In genomic region chr14:54228933-54229713, GRCm38 (mm10) we compare ENCODE assay signal across 8 mouse cellular contexts. TPM values are rescaled to one million over a fixed set of nuclear protein-coding genes. Genes with fewer than 3 reads are reported as not detected.
DNase-seq lines count a peak whose midpoint lies in the region; ATAC-seq and TF ChIP-seq lines count a peak whose summit lies in the region.

No protein-coding gene starts in this region.

- H3K27me3 ChIP-seq in lung, embryonic 14.5 days (ENCODE audit: insufficient read depth, low read length): no peaks in the 10 kb centered on the region
- H3K27me3 ChIP-seq in embryonic facial prominence, embryonic 14.5 days (replicated peaks; ENCODE audit: control insufficient read depth, insufficient read depth, low read length): no peaks in the 10 kb centered on the region
- no peaks in the 10 kb centered on the region for H3K27me3 ChIP-seq in limb, embryonic 12.5 days
- no peaks in the 10 kb centered on the region for H3K27me3 ChIP-seq in small intestine, adult 2 months (ENCODE audit: control insufficient read depth, insufficient read depth, low read length)

- no peak overlapping the region; the same call in 1 of the 2 replicates for H3K4me3 ChIP-seq in lung, embryonic 14.5 days (ENCODE audit: low read depth, low read length)
- H3K4me3 ChIP-seq in embryonic facial prominence, embryonic 14.5 days (ENCODE audit: low read depth, low read length): peak overlapping the region; percentile 10
- H3K4me3 ChIP-seq in limb, embryonic 12.5 days (replicated peaks): peak overlapping the region; percentile 31
- no peak overlapping the region for H3K4me3 ChIP-seq in small intestine, adult 2 months (ENCODE audit: low read depth, low read length)

- no peak for TF ChIP-seq CTCF in lung, embryonic 14.5 days (IDR thresholded peaks at IDR 0.05; ENCODE audit: low read depth)
- TF ChIP-seq CTCF in small intestine, adult 2 months (IDR thresholded peaks at IDR 0.05; ENCODE audit: extremely low read depth, insufficient read length, insufficient replicate concordance, low read depth, low read length): no peak

- H3K36me3 ChIP-seq in lung, embryonic 14.5 days (ENCODE audit: insufficient read depth): 0 out of 2 replicates have a peak, but pooled peaks cover under 1% of the 10 kb centered on the region
- no peaks in the 10 kb centered on the region for H3K36me3 ChIP-seq in embryonic facial prominence, embryonic 14.5 days (ENCODE audit: control insufficient read depth, insufficient read depth, low read length)
- H3K36me3 ChIP-seq in limb, embryonic 12.5 days: no peaks in the 10 kb centered on the region
- no peaks in the 10 kb centered on the region for H3K36me3 ChIP-seq in small intestine, adult 2 months (ENCODE audit: control insufficient read depth, insufficient read depth, low read length)

- H3K4me1 ChIP-seq in lung, embryonic 14.5 days (ENCODE audit: insufficient read depth): peaks cover 28% of the 10 kb centered on the region
- peaks cover 23% of the 10 kb centered on the region; the same call in 1 of the 2 replicates for H3K4me1 ChIP-seq in embryonic facial prominence, embryonic 14.5 days (ENCODE audit: control insufficient read depth, insufficient read depth, low read length)
- H3K4me1 ChIP-seq in limb, embryonic 12.5 days (replicated peaks): peaks cover 33% of the 10 kb centered on the region
- peaks cover 43% of the 10 kb centered on the region for H3K4me1 ChIP-seq in small intestine, adult 2 months (ENCODE audit: control insufficient read depth, insufficient read depth, insufficient read length, low read length)

- DNase-seq in lung, embryonic 14.5 days: no peak
- no peak for DNase-seq in lung, postnatal 4 days
- no peak for DNase-seq in embryonic facial prominence, embryonic 14.5 days (ENCODE audit: low spot score)
- no peak for DNase-seq in gastrocnemius, postnatal 36 days

- no peak overlapping the region for H3K27ac ChIP-seq in lung, embryonic 14.5 days (ENCODE audit: low read depth)
- H3K27ac ChIP-seq in embryonic facial prominence, embryonic 14.5 days (replicated peaks; ENCODE audit: low read depth, low read length): no peak overlapping the region
- H3K27ac ChIP-seq in limb, embryonic 12.5 days: no peak overlapping the region
- H3K27ac ChIP-seq in small intestine, adult 2 months (ENCODE audit: insufficient read depth, low read depth, low read length): peak overlapping the region; percentile 18; the same call in 1 of the 2 replicates

- no peaks in the 10 kb centered on the region for H3K9me3 ChIP-seq in lung, embryonic 14.5 days (ENCODE audit: low read depth, low read length)
- H3K9me3 ChIP-seq in embryonic facial prominence, embryonic 14.5 days (ENCODE audit: control insufficient read depth, low read length): no peaks in the 10 kb centered on the region
- H3K9me3 ChIP-seq in limb, embryonic 12.5 days: no peaks in the 10 kb centered on the region

- H3K4me2 ChIP-seq in lung, embryonic 14.5 days: peak overlapping the region; percentile 36; the same call in 1 of the 2 replicates
- H3K4me2 ChIP-seq in embryonic facial prominence, embryonic 14.5 days (ENCODE audit: low read depth, low read length): peak overlapping the region; percentile 58
- H3K4me2 ChIP-seq in limb, embryonic 12.5 days: peak overlapping the region; percentile 54

- H3K9ac ChIP-seq in lung, embryonic 14.5 days: no peak overlapping the region
- H3K9ac ChIP-seq in embryonic facial prominence, embryonic 14.5 days (ENCODE audit: low read depth, low read length): peak overlapping the region; percentile 47
- peak overlapping the region; percentile 54 for H3K9ac ChIP-seq in limb, embryonic 12.5 days (replicated peaks)

- intact Hi-C loops in gastrocnemius, postnatal 36 days (cut with DNase I): loop anchor here (2.0 to 10.0 kb wide), 3 partner anchors 167 to 262 kb away; no protein-coding TSS in a partner anchor

- WGBS in lung, embryonic 14.5 days: 20% methylated on average over 25 of the region's 25 CpGs
- 13% methylated on average over 25 of the region's 25 CpGs for WGBS in embryonic facial prominence, embryonic 14.5 days
- WGBS in limb, embryonic 12.5 days: 8% methylated on average over 25 of the region's 25 CpGs
- 81% methylated on average over 25 of the region's 25 CpGs for WGBS in small intestine, adult 2 months

- ATAC-seq in lung, embryonic 14.5 days (ENCODE audit: insufficient read depth): no peak
- no peak for ATAC-seq in embryonic facial prominence, embryonic 14.5 days (ENCODE audit: low read depth)
- no peak for ATAC-seq in limb, embryonic 12.5 days (ENCODE audit: insufficient number of reproducible peaks, insufficient read depth, low FRiP score, low TSS enrichment, low read depth)
- ATAC-seq in erythroblast, adult 5-6 weeks (replicated peaks; ENCODE audit: low FRiP score, poor library complexity, severe bottlenecking): no peak
- ATAC-seq in megakaryocyte-erythroid progenitor cell, adult 5-6 weeks (replicated peaks; ENCODE audit: low FRiP score, low TSS enrichment, poor library complexity, severe bottlenecking): no peak

- no peak for TF ChIP-seq POLR2A in small intestine, adult 2 months (IDR thresholded peaks at IDR 0.05; ENCODE audit: low read depth, low read length)

RNA-seq across cellular contexts. Expression of gene Dad1, which starts 24.8 kb away (rescaled TPM):
- polyA plus RNA-seq in lung, embryonic 14.5 days (2014; fragmentation: Nextera tagmentation; extraction: Ambion mirVana): 382 and 393 TPM in 2 replicates
- polyA plus RNA-seq in embryonic facial prominence, embryonic 14.5 days (2014; fragmentation: Nextera tagmentation; extraction: Ambion mirVana): 400 and 436 TPM in 2 replicates
- 240 and 247 TPM in 2 replicates for polyA plus RNA-seq in limb, embryonic 12.5 days (2016; fragmentation: Nextera tagmentation; extraction: Ambion mirVana)
- polyA plus RNA-seq in small intestine, adult 2 months (2012; rRNA removed): 561 and 627 TPM in 2 replicates
- 58.9 and 78.6 TPM in 2 replicates for total RNA-seq in erythroblast, adult 5-6 weeks (2015; ENCODE audit: low replicate concordance)
- total RNA-seq in erythroblast, adult 5-6 weeks (2017; ENCODE audit: low replicate concordance): 20.1 and 26.9 TPM in 2 replicates
- 184 and 235 TPM in 2 replicates for total RNA-seq in megakaryocyte-erythroid progenitor cell, adult 5-6 weeks (2014; fragmentation: Nextera tagmentation)
- 106 and 168 TPM in 2 replicates for total RNA-seq in megakaryocyte-erythroid progenitor cell, adult 5-6 weeks (2017)
- total RNA-seq in gastrocnemius, postnatal 36 days (2021): 10 to 100 TPM; 65.7 to 66.8 TPM

RNA-seq across cellular contexts. Expression of gene Abhd4, which starts 24.9 kb away (rescaled TPM):
- 42.1 and 49.1 TPM in 2 replicates for polyA plus RNA-seq in lung, embryonic 14.5 days (2014; fragmentation: Nextera tagmentation; extraction: Ambion mirVana)
- 59.0 and 63.5 TPM in 2 replicates for polyA plus RNA-seq in embryonic facial prominence, embryonic 14.5 days (2014; fragmentation: Nextera tagmentation; extraction: Ambion mirVana)
- 37.6 and 42.5 TPM in 2 replicates for polyA plus RNA-seq in limb, embryonic 12.5 days (2016; fragmentation: Nextera tagmentation; extraction: Ambion mirVana)
- 35.2 and 53.6 TPM in 2 replicates for polyA plus RNA-seq in small intestine, adult 2 months (2012; rRNA removed)
- total RNA-seq in erythroblast, adult 5-6 weeks (2015; ENCODE audit: low replicate concordance): 73.8 and 97.2 TPM in 2 replicates
- total RNA-seq in erythroblast, adult 5-6 weeks (2017; ENCODE audit: low replicate concordance): 63.7 and 104 TPM in 2 replicates
- total RNA-seq in megakaryocyte-erythroid progenitor cell, adult 5-6 weeks (2014; fragmentation: Nextera tagmentation): 25.5 and 28.5 TPM in 2 replicates
- total RNA-seq in megakaryocyte-erythroid progenitor cell, adult 5-6 weeks (2017): 16.9 and 18.6 TPM in 2 replicates
- 10 to 100 TPM; 14.7 to 20.6 TPM for total RNA-seq in gastrocnemius, postnatal 36 days (2021)

RNA-seq across cellular contexts. Expression of gene Olfr49, which starts 55.6 kb away (rescaled TPM):
- not detected in 2 replicates for polyA plus RNA-seq in lung, embryonic 14.5 days (2014; fragmentation: Nextera tagmentation; extraction: Ambion mirVana)
- 0.04 TPM in 1 of 2 replicates, not detected in the other for polyA plus RNA-seq in embryonic facial prominence, embryonic 14.5 days (2014; fragmentation: Nextera tagmentation; extraction: Ambion mirVana)
- not detected in 2 replicates for polyA plus RNA-seq in limb, embryonic 12.5 days (2016; fragmentation: Nextera tagmentation; extraction: Ambion mirVana)
- polyA plus RNA-seq in small intestine, adult 2 months (2012; rRNA removed): not detected in 2 replicates
- total RNA-seq in erythroblast, adult 5-6 weeks (2015; ENCODE audit: low replicate concordance): not detected in 2 replicates
- total RNA-seq in erythroblast, adult 5-6 weeks (2017; ENCODE audit: low replicate concordance): not detected in 2 replicates
- not detected in 2 replicates for total RNA-seq in megakaryocyte-erythroid progenitor cell, adult 5-6 weeks (2014; fragmentation: Nextera tagmentation)
- not detected in 2 replicates for total RNA-seq in megakaryocyte-erythroid progenitor cell, adult 5-6 weeks (2017)
- not detected for total RNA-seq in gastrocnemius, postnatal 36 days (2021)

Comparison
In these comparisons a context has a peak if more than half of its experiments do, and no peak if none do; other contexts are left out.
1. H3K4me3 ChIP-seq: peak in embryonic facial prominence, embryonic 14.5 days (single experiment) and limb, embryonic 12.5 days (single experiment); none in lung, embryonic 14.5 days (single experiment) and small intestine, adult 2 months (single experiment).
2. Peak in every context shown above with its lines, with median percentiles within 50 percentile points of each other: H3K4me2 ChIP-seq.